Mouse (Mus musculus) inflammation-experienced regulatory T-cells (primary cell): ENCODE measurements around the gene Gm13088. TPM values are rescaled to one million over a fixed set of nuclear protein-coding genes. Genes with fewer than 3 reads are reported as not detected.

Experiments used
- polyA plus RNA-seq, 2 experiments: library from polyadenylated mRNA; unstranded; fragments of 100-300 nt; shearing (Covaris generic); gene quantifications; one replicate each; pipeline ENCODE4 v1.2.1; 2017

Gm13088 gene
- polyA plus RNA-seq: under 1 TPM; 0.25 to 0.34 TPM

DNA sequence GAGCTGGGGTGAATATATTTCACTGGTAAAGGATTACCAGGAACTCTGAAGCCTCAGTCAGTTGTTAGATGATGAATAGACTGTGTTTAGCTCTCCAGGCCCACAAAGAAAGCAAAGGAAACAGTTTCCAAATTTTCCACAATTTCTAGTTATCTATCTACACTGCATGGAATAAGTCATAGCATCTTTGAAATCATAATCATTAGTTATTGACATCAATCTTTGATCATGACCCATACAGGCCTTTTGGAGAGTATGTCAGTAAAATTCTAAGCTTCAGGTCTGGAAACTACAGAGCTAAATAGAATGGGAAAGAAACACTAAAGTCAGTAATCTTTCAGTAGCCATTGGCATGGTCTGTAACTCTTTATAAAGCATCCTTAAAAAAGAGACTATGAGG, at the start of gene Gm13088:
Gene Gm13088 (minus strand): TSS at position 101 of the 400 bp plus-strand sequence.

DNA sequence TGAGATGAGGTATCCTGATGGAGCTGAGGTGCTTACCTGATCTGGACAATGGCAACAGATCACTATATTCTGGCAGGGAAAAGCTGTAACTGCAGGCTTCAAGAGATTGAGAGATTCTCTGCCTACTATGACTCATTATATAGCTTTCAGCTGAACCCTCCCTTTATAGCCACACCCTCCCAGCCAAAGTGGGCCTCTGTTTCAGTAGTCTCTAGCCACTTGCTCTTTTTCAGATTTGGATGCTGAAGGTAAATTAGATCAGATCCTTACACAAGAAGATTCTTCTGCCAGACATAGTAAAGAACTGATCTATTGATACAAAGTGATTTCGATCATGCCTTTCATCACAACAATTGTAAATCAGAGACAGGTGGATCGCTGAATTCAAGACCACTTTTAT, 45.6 kb upstream of the Gm13088 start, which contains the start of gene Gm13089:
Gene Gm13089 (minus strand): TSS at position 101 of the 400 bp plus-strand sequence.

GRCm38 (mm10) chr4:143614703-143615102, 42.3 kb downstream of the Gm13088 start, which contains the start of gene Gm13083:
TSS of gene Gm13083 (plus strand) at chr4:143615003.

Other genes with a start within 250 kb of the Gm13088 start
- gene Pramef8, start 244.8 kb downstream of the Gm13088 start, polyA plus RNA-seq: 10 to 100 TPM; 36.3 to 42.8 TPM
- under 1 TPM in 1 of 2 experiments, not detected in 1; 0.40 TPM for gene Oog4, start 206.9 kb downstream of the Gm13088 start, polyA plus RNA-seq
- not detected for gene Gm13043, start 145.9 kb downstream of the Gm13088 start, polyA plus RNA-seq
- not detected for gene Gm13040, start 121.3 kb downstream of the Gm13088 start, polyA plus RNA-seq
- gene BC080695, start 105.5 kb downstream of the Gm13088 start, polyA plus RNA-seq: 1 to 10 TPM in 1 of 2 experiments, under 1 TPM in 1; 0.19 to 1.3 TPM
- under 1 TPM; 0.11 to 0.22 TPM for gene Gm13057, start 105.5 kb downstream of the Gm13088 start, polyA plus RNA-seq
- under 1 TPM in 1 of 2 experiments, not detected in 1; 0.39 TPM for gene Gm13083, start 42.2 kb downstream of the Gm13088 start, polyA plus RNA-seq
- under 1 TPM; 0.23 to 0.31 TPM for gene Gm13089, start 45.5 kb upstream of the Gm13088 start, polyA plus RNA-seq
- under 1 TPM in 1 of 2 experiments, not detected in 1; 0.26 TPM for gene Gm13078, start 62.2 kb upstream of the Gm13088 start, polyA plus RNA-seq
- gene Gm13023, start 132.1 kb upstream of the Gm13088 start, polyA plus RNA-seq: not detected
- gene Gm13084, start 158.8 kb upstream of the Gm13088 start, polyA plus RNA-seq: not detected
- gene Gm13103, start 189.3 kb upstream of the Gm13088 start, polyA plus RNA-seq: under 1 TPM in 1 of 2 experiments, not detected in 1; 0.78 TPM
- under 1 TPM in 1 of 2 experiments, not detected in 1; 0.11 TPM for gene Pramef6, start 243.1 kb upstream of the Gm13088 start, polyA plus RNA-seq